Mouse (Mus musculus): Measurements from ENCODE around the gene Nup210. TPM values are rescaled to one million over a fixed set of nuclear protein-coding genes. Genes with fewer than 3 reads are reported as not detected.
"Not testable (repeated sequence)": the region's sequence is repeated elsewhere in the genome, so short reads cannot be mapped to it uniquely, and the experiment has no call there.

Nup210 gene
- polyA plus RNA-seq, 1 experiment from 2014 or later, result 37.4 TPM

DNA sequence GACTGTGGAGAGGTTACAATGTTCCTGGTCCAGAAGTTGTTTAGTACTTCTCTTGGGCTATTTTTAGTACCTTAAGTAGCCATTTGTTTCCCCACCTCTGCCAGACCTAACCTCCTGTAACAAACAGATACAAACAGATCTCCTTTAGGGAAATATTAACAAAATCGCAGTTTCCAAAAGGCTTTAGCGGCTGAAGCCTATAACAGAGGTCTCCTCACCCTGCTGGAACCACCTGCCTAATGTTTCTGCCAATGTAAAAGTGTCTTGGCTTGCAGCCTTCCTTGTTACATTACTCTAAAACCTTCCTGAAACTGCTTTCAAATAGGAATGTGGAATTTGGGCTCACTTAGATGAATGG, 8.6 kb upstream of the Nup210 start:
- WGBS, result 92% methylated on average over 2 of the region's 2 CpGs
- no peaks in the 10 kb centered on the region for H3K36me3 ChIP-seq (ENCODE audit: control insufficient read depth, insufficient read depth, low read length)
- no peak overlapping the region for H3K4me3 ChIP-seq (ENCODE audit: low read depth, low read length)
- DNase-seq (ENCODE audit: low spot score) (no peak), ATAC-seq (replicated peaks; ENCODE audit: low FRiP score) (no peak)
- no peaks in the 10 kb centered on the region; the same call in 1 of the 2 replicates for H3K9me3 ChIP-seq (ENCODE audit: control insufficient read depth, low read length)
- no peak overlapping the region for H3K9ac ChIP-seq (ENCODE audit: low read length)
- H3K27me3 ChIP-seq (ENCODE audit: control insufficient read depth, insufficient read depth, low read length), result no peaks in the 10 kb centered on the region
- H3K4me2 ChIP-seq (ENCODE audit: low read depth, low read length, severe bottlenecking), result no peak overlapping the region
- no peak overlapping the region for H3K27ac ChIP-seq (ENCODE audit: low read depth, low read length)
- H3K4me1 ChIP-seq (replicated peaks; ENCODE audit: control insufficient read depth, insufficient read depth, low read length), result no peaks in the 10 kb centered on the region

DNA sequence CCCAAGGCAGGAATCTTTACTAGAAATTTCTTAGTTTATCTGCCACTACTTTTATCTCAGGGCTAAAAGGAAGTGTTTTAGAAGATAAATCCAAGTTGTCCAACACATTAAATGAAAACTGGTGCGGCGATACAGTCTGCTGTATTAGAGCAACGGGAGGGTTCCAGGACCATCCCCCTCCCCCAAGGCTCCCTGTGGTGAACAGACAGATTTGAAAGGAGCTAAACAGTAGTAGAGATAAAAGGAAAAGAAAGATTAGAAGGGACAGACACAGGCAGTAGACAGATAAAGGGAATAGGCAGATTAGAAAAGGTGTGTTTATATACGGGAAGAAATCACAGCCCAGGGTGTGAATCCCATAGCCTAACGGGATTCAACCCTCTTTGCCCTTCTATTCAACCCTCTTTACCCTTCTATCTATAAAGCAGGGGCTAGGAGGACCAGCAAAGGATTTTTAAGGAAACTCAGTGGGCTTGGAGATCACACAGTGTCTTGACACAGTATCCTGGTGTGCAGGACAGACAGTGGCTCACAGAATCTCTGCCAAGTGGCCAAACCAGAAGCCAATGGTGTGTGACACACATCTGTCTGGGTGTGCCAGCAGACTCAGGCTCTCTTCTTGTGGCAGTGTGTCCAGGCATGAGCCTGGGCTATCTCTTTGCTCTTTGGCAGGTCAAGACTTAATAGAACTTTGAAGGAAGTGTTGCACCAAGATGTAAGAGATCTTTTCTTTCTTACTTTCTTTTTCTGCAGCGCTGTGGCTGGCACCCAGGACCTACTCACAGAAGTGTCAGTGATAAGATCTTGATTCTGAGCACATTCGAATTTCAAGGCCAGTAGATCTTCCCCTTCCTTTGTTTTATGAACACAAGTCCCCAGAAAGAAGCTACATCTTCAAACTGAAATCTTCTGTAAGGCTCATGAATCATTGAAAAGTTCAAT, 7.9 kb upstream of the Nup210 start:
- Histone ChIP-seq H3K27ac (ENCODE audit: low read depth, low read length) (no peak overlapping the region), H3K4me3 (ENCODE audit: low read depth, low read length) (no peak overlapping the region), H3K9me3 (ENCODE audit: control insufficient read depth, low read length) (no peaks in the 10 kb centered on the region; the same call in 1 of the 2 replicates), H3K4me1 (replicated peaks; ENCODE audit: control insufficient read depth, insufficient read depth, low read length) (no peaks in the 10 kb centered on the region), H3K9ac (ENCODE audit: low read length) (no peak overlapping the region), H3K4me2 (ENCODE audit: low read depth, low read length, severe bottlenecking) (no peak overlapping the region), H3K36me3 (ENCODE audit: control insufficient read depth, insufficient read depth, low read length) (no peaks in the 10 kb centered on the region), H3K27me3 (ENCODE audit: control insufficient read depth, insufficient read depth, low read length) (no peaks in the 10 kb centered on the region)
- DNase-seq (ENCODE audit: low spot score), result no peak
- ATAC-seq (replicated peaks; ENCODE audit: low FRiP score), result no peak
- WGBS, result 41% methylated on average over 7 of the region's 7 CpGs

DNA sequence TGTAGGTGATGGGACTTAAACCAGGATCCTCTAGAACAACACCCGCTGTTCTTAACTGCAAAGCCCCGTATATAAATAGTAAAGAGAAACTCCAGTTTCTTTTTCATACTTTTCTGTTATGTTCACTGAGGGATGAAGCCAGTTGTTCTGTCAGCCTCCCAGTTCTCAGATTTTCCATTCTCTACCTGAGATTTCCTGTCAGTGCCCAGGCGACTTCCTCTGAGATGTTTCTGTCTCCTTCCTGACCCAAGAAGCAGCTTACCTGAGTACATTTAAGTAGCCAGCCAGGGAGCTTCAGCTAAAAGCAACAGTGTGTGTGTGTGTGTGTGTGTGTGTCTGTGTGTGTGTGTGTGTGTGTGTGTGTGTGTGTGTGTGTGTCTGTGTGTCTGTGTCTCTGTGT, 6.8 kb upstream of the Nup210 start:
- H3K9me3 ChIP-seq (ENCODE audit: control insufficient read depth, low read length), result no peaks in the 10 kb centered on the region
- H3K4me3 ChIP-seq (ENCODE audit: low read depth, low read length), result no peak overlapping the region
- no peaks in the 10 kb centered on the region for H3K27me3 ChIP-seq (ENCODE audit: control insufficient read depth, insufficient read depth, low read length)
- no peak overlapping the region for H3K27ac ChIP-seq (ENCODE audit: low read depth, low read length)
- no peaks in the 10 kb centered on the region for H3K4me1 ChIP-seq (replicated peaks; ENCODE audit: control insufficient read depth, insufficient read depth, low read length)
- DNase-seq (ENCODE audit: low spot score) (no peak), ATAC-seq (replicated peaks; ENCODE audit: low FRiP score) (no peak)
- 93% methylated on average over 3 of the region's 3 CpGs for WGBS
- no peaks in the 10 kb centered on the region for H3K36me3 ChIP-seq (ENCODE audit: control insufficient read depth, insufficient read depth, low read length)
- no peak overlapping the region for H3K9ac ChIP-seq (ENCODE audit: low read length)
- no peak overlapping the region for H3K4me2 ChIP-seq (ENCODE audit: low read depth, low read length, severe bottlenecking)

DNA sequence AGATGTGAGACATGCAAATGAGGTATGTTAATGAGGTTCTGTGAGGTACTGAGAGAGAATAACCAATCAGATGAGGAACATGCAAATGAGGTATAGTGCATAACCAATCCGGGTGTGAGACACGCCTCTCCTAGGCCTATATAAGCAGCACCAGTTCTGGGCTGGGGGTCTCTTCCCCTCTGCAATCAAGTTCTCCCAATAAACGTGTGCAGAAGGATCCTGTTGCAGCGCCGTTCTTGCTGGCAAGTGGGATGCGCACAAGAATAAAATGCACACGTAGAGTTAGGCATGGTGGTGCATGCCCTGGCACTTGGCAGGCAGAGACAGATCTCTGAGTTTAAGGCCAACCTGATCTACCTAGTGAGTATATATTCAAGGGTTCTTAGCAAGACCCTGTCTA, 4.5 kb upstream of the Nup210 start:
- DNase-seq (ENCODE audit: low spot score); H3K4me2 ChIP-seq (ENCODE audit: low read depth, low read length, severe bottlenecking); H3K4me1 ChIP-seq (replicated peaks; ENCODE audit: control insufficient read depth, insufficient read depth, low read length); H3K27ac ChIP-seq (ENCODE audit: low read depth, low read length); H3K36me3 ChIP-seq (ENCODE audit: control insufficient read depth, insufficient read depth, low read length); H3K9me3 ChIP-seq (ENCODE audit: control insufficient read depth, low read length); H3K9ac ChIP-seq (ENCODE audit: low read length); ATAC-seq (replicated peaks; ENCODE audit: low FRiP score); H3K27me3 ChIP-seq (ENCODE audit: control insufficient read depth, insufficient read depth, low read length); H3K4me3 ChIP-seq (ENCODE audit: low read depth, low read length): not testable (repeated sequence)
- 94% methylated on average over 7 of the region's 7 CpGs for WGBS

DNA sequence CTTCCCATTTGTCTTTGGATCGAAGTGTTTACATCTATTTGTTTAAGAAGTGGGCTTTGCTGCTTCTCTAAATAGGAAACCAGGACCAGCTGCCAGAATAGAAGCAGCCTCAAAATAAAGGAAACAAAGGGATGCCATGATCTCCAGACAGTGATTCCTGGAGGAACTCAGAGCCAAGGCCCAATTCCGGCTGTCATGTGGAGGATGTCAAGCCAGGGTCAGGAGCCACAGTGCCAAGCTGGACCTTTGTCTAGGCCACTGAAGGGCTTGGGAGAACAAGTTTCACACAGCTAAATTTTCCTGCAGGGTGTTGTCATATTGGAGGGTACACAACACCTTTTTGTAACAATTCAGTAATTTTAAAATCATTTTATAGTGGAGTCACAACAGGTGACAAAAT, 3.6 kb upstream of the Nup210 start:
- DNase-seq (ENCODE audit: low spot score) (no peak), ATAC-seq (replicated peaks; ENCODE audit: low FRiP score) (no peak)
- 73% methylated on average over 2 of the region's 2 CpGs for WGBS
- H3K9me3 ChIP-seq (ENCODE audit: control insufficient read depth, low read length), result no peaks in the 10 kb centered on the region
- peaks cover 6% of the 10 kb centered on the region; the same call in 1 of the 2 replicates for H3K4me1 ChIP-seq (replicated peaks; ENCODE audit: control insufficient read depth, insufficient read depth, low read length)
- no peak overlapping the region for H3K4me3 ChIP-seq (ENCODE audit: low read depth, low read length)
- no peaks in the 10 kb centered on the region for H3K27me3 ChIP-seq (ENCODE audit: control insufficient read depth, insufficient read depth, low read length)
- H3K27ac ChIP-seq (ENCODE audit: low read depth, low read length), result no peak overlapping the region
- no peak overlapping the region for H3K4me2 ChIP-seq (ENCODE audit: low read depth, low read length, severe bottlenecking)
- H3K9ac ChIP-seq (ENCODE audit: low read length), result no peak overlapping the region
- H3K36me3 ChIP-seq (ENCODE audit: control insufficient read depth, insufficient read depth, low read length), result no peaks in the 10 kb centered on the region

DNA sequence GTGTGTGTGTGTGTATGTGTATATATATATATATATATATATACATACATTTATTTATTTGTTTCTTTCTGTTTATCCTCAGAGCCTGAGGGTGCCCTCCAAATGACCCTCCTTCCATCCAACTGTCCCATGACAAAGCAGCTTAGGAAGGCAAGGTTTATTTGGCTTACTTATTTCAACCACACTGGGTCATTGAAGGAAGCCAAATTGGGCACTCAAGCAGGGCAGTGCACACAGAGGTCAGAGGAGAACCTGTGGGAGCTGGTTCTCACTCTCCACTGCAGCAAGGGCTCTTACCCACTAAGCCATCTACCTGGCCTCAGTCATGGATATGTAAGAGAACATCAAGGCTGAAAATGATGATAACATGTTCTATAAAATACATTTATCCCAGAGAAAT, 1.9 kb upstream of the Nup210 start:
- peaks cover 9% of the 10 kb centered on the region; the same call in 1 of the 2 replicates for H3K4me1 ChIP-seq (replicated peaks; ENCODE audit: control insufficient read depth, insufficient read depth, low read length)
- H3K4me3 ChIP-seq (ENCODE audit: low read depth, low read length), result no peak overlapping the region
- H3K27me3 ChIP-seq (ENCODE audit: control insufficient read depth, insufficient read depth, low read length), result no peaks in the 10 kb centered on the region
- no peak overlapping the region for H3K9ac ChIP-seq (ENCODE audit: low read length)
- no peaks in the 10 kb centered on the region for H3K9me3 ChIP-seq (ENCODE audit: control insufficient read depth, low read length)
- no peaks in the 10 kb centered on the region for H3K36me3 ChIP-seq (ENCODE audit: control insufficient read depth, insufficient read depth, low read length)
- no peak overlapping the region for H3K27ac ChIP-seq (ENCODE audit: low read depth, low read length)
- DNase-seq (ENCODE audit: low spot score), result no peak
- no peak for ATAC-seq (replicated peaks; ENCODE audit: low FRiP score)
- no peak overlapping the region for H3K4me2 ChIP-seq (ENCODE audit: low read depth, low read length, severe bottlenecking)

DNA sequence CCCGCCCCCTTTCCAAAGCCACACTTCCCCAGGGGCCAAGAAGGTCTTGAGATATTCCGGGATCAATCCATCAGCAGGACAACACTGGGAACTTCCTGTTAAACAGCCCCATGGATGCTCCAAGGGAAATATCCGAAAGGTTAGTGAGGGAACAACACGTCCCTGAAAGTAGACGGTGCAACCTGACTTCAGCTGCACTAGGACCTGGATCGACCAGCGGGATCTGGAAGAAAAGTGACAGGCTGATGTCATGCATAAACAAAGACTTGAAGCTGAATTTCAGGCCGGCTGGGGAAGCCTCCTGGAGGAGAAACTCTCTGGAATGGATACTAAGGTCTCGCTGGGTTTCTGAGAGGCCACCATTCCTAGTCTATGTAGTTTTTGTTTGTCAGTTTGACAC, 520 bp upstream of the Nup210 start:
- Histone ChIP-seq H3K36me3 (ENCODE audit: control insufficient read depth, insufficient read depth, low read length) (no peaks in the 10 kb centered on the region), H3K27me3 (ENCODE audit: control insufficient read depth, insufficient read depth, low read length) (no peaks in the 10 kb centered on the region), H3K27ac (ENCODE audit: low read depth, low read length) (no peak overlapping the region; the same call in 1 of the 2 replicates), H3K4me2 (ENCODE audit: low read depth, low read length, severe bottlenecking) (peak overlapping the region; percentile 92), H3K9ac (ENCODE audit: low read length) (peak overlapping the region; percentile 85; the same call in 1 of the 2 replicates), H3K4me3 (ENCODE audit: low read depth, low read length) (peak overlapping the region; percentile 77), H3K4me1 (replicated peaks; ENCODE audit: control insufficient read depth, insufficient read depth, low read length) (peaks cover 9% of the 10 kb centered on the region; the same call in 1 of the 2 replicates), H3K9me3 (ENCODE audit: control insufficient read depth, low read length) (no peaks in the 10 kb centered on the region)
- ATAC-seq (replicated peaks; ENCODE audit: low FRiP score), result no peak; the same call in 1 of the 2 replicates
- DNase-seq (ENCODE audit: low spot score), result no peak
- 2% methylated on average over 9 of the region's 9 CpGs for WGBS

DNA sequence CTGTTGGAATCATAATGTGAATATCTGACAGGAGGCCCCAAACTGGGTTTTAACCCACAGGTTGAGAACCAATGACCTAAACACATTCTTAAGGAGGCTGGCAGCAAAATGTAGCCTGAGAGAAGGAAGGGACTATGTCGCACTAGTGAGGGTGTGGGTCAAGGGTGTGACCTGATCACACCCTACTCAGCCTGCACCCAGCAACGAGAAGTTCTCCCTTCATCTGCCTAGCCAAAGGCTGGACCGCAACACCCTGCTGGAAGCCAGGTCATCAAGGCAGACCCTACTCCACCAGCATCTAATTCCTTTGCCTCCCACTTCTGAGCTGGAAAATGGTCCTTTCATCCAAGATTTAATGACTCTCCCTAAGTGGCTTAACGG, 776 bp downstream of the Nup210 start:
- no peak overlapping the region for H3K27ac ChIP-seq (ENCODE audit: low read depth, low read length)
- peak overlapping the region; percentile 85 for H3K9ac ChIP-seq (ENCODE audit: low read length)
- peak overlapping the region; percentile 92 for H3K4me2 ChIP-seq (ENCODE audit: low read depth, low read length, severe bottlenecking)
- H3K36me3 ChIP-seq (ENCODE audit: control insufficient read depth, insufficient read depth, low read length), result no peaks in the 10 kb centered on the region
- peaks cover 9% of the 10 kb centered on the region; the same call in 1 of the 2 replicates for H3K4me1 ChIP-seq (replicated peaks; ENCODE audit: control insufficient read depth, insufficient read depth, low read length)
- 22% methylated on average over 4 of the region's 4 CpGs for WGBS
- DNase-seq (ENCODE audit: low spot score), result peak; percentile 57
- H3K27me3 ChIP-seq (ENCODE audit: control insufficient read depth, insufficient read depth, low read length), result no peaks in the 10 kb centered on the region
- peak overlapping the region; percentile 77 for H3K4me3 ChIP-seq (ENCODE audit: low read depth, low read length)
- H3K9me3 ChIP-seq (ENCODE audit: control insufficient read depth, low read length), result no peaks in the 10 kb centered on the region
- 0 out of 2 replicates have a peak, but pooled peaks have one; percentile 26 for ATAC-seq (replicated peaks; ENCODE audit: low FRiP score)
